Mouse (Mus musculus) CD8-positive naive resting alpha-beta T cell, adult 2 months (primary cell): ENCODE results near the gene Ncoa3.

ENCODE experiments used
- DNase-seq, 2 experiments: peaks; one replicate each; pipeline ENCODE4 v3.0.0; 2022; ENCODE audit warnings: low read depth in 2 of 2, low spot score in 2 of 2

The Ncoa3 gene

GRCm38 (mm10) chr2:166071889-166072288, 79.5 kb downstream of the Ncoa3 start:
- DNase-seq: no peak

- DNase-seq: no peak
Observed at GRCm38 (mm10) chr2:166073082-166073481, 80.6 kb downstream of the Ncoa3 start.

GRCm38 (mm10) chr2:166074322-166074721, 81.9 kb downstream of the Ncoa3 start:
- DNase-seq: no peak

GRCm38 (mm10) chr2:166077371-166077770, 84.9 kb downstream of the Ncoa3 start:
- DNase-seq: no peak

GRCm38 (mm10) chr2:166079231-166079630, 86.8 kb downstream of the Ncoa3 start:
- DNase-seq: no peak

GRCm38 (mm10) chr2:166079961-166080885, 87.8 kb downstream of the Ncoa3 start:
- no peak for DNase-seq

- no peak for DNase-seq
Observed at GRCm38 (mm10) chr2:166080967-166081750, 88.7 kb downstream of the Ncoa3 start.

GRCm38 (mm10) chr2:166082193-166082592, 89.8 kb downstream of the Ncoa3 start:
- peak; percentile 63 to 71 for DNase-seq

- DNase-seq: no peak
Observed at GRCm38 (mm10) chr2:166082661-166083060, 90.2 kb downstream of the Ncoa3 start.

- DNase-seq: no peak
Observed at GRCm38 (mm10) chr2:166083542-166084031, 91.2 kb downstream of the Ncoa3 start.

GRCm38 (mm10) chr2:166084111-166084510, 91.7 kb downstream of the Ncoa3 start:
- no peak for DNase-seq

- peak in 1 of 2 experiments; percentile 15 for DNase-seq
Observed at GRCm38 (mm10) chr2:166084964-166085363, 92.5 kb downstream of the Ncoa3 start.

GRCm38 (mm10) chr2:166085780-166086179, 93.3 kb downstream of the Ncoa3 start:
- no peak for DNase-seq

GRCm38 (mm10) chr2:166086457-166087233, 94.2 kb downstream of the Ncoa3 start:
- no peak for DNase-seq

GRCm38 (mm10) chr2:166088991-166089390, 96.6 kb downstream of the Ncoa3 start:
- no peak for DNase-seq

- no peak for DNase-seq
Observed at GRCm38 (mm10) chr2:166090131-166090581, 97.7 kb downstream of the Ncoa3 start.

GRCm38 (mm10) chr2:166091599-166091998, 99.2 kb downstream of the Ncoa3 start:
- DNase-seq: no peak

GRCm38 (mm10) chr2:166092412-166092811, 100.0 kb downstream of the Ncoa3 start:
- DNase-seq: no peak

- DNase-seq: no peak
Observed at GRCm38 (mm10) chr2:166096300-166096699, 103.9 kb downstream of the Ncoa3 start.

GRCm38 (mm10) chr2:166096834-166097233, 104.4 kb downstream of the Ncoa3 start:
- no peak for DNase-seq
